Mouse (Mus musculus) thymus, adult 2 months (tissue): ENCODE measurements around the gene Mnat1.

Experiments used
- CTCF ChIP-seq: fragments of 200-500 bp; IDR thresholded peaks from 2 replicates; pipeline ENCODE4 v1.5.1; 2012; ENCODE audit warnings: mild to moderate bottlenecking, control low read depth, low read length, moderate library complexity, borderline replicate concordance; ENCODE audit not compliant: control insufficient read depth, poor library complexity, insufficient read depth; ENCODE audit errors: extremely low read depth
- POLR2A ChIP-seq: fragments of 200-500 bp; IDR thresholded peaks from 2 replicates; pipeline ENCODE4 v1.6.1; 2012; ENCODE audit warnings: mild to moderate bottlenecking, low read length, control low read depth, moderate library complexity; ENCODE audit not compliant: control insufficient read depth, poor library complexity, insufficient read depth; ENCODE audit errors: extremely low read depth

- no peak for TF ChIP-seq CTCF
- no peak for TF ChIP-seq POLR2A
Measured at GRCm38 (mm10) chr12:73266597-73266996, 143.1 kb downstream of the Mnat1 start.
